Mouse (Mus musculus) right cerebral cortex, postnatal 36 days (tissue): ENCODE results near the gene Hist1h2bh.
A peak's percentile ranks its signal among the peaks of the same experiment; 100 is the strongest.

Experiments used
- DNase-seq, 2 experiments: peaks; one replicate each; pipeline ENCODE4 v3.0.0; 2022; ENCODE audit warnings: low spot score in 2 of 2, mixed read lengths in 1 of 2

Gene Hist1h2bh

DNA sequence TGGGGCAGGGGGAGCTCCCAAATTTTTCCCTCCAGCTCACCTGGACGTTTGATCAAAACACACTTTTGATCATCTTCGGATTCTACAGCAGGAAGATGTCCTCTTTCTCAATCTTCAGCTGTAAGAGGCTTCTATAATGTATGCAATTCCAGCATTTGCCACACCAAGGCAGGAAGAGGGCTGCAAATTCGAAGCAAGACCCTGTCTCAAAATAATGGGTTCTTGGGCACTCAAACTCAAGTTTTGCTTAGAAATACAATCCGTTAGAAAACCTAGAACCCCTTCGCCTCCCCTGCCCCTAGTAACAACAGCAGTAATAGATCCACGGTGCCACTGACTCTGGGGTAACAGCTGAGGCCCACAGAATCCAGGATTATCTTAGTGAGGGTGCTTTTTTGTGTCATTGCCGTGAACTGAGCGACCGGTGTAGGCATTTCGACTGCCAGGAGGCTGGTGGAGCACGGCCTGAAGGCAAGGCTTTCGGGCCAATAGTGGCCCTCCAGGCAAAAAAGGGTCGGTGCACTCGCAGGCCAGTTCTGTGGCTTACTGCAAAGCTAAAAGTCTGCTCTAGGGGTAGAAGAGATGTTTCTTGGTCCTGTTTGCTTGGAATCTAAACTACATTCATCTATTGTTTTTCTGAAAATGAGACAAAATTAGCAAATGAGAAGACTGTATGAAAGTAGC lies 37.4 kb downstream of the Hist1h2bh start:
- no peak for DNase-seq

DNA sequence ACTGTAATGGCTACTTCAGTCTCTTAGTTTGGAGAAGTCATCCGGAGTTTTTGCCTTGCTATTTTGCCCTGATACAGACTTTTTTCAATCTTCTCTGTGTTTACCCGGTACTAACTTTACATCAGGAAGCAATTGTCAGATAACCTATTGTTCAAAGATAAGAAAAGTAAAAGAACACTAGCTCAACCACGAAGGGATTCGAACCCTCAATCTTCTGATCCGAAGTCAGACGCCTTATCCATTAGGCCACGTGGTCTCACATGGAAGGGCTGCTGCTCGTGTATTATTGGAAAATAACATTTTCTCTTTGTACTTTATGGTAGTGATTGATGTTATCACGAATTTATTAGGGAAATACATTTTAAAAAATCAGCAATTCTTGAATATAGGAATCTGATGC lies 39.4 kb downstream of the Hist1h2bh start:
- peak in 1 of 2 experiments; percentile 29 for DNase-seq

DNA sequence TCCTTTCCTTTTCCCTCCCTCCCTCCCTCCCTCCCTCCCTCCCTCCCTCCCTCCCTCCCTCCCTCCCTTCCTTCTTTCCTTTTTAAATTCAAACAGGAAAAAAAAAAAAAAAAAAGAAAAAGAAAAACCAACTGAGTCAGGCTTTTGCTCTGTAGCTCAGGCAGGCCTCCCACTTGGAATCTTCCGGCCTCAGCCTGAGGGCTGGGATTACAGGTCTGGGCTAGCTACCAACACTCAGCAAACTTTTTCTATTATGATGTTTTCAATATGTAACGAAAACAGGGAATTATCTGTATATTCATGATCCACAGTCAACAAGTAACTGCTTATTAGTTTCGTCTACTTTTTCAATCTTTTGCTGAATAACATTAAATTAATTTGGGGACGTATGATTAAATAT lies 40.3 kb downstream of the Hist1h2bh start:
- no peak for DNase-seq

DNA sequence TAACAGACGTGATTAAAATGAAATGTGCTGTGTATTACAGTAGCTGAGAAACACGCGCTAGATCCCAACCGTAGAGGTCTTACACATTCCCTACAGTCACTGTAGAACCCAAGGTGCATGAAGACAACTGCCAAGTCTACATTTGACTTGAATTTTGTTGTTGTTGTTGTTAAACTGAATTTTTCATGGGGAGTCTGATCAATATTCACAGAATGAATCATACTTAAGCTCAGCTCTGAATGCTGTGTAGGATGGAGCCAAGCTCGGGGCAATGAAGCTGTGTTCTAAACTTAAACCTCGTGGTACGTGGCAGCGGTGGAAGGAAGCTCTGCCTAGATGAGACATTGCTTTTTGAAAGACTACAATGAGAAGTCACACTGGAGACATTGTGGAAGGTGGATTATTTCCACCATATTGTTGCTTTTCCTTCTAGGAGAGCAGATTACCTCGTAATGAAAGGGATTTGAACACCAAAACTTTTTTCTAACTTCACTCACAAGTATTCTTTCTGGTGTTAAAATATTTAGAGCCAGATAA lies 41.1 kb downstream of the Hist1h2bh start:
- DNase-seq, result no peak

DNA sequence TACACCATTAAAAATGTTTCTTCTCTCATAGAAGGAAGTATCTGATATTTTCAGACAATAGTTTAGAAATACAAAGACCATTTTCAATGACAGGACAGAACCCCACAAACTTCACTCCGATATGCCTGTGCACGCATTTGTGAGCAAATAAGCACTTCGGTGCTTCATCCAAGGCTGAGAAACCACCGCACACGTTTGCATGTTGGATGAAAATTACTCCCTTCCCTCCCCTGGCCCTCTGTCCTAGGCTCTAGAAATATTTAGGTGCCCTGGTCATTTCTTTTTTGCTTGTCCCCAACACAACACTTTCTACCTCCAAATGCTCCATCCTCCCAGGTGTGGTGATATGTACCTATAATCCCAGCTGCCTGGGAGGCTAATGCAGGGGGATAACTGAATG lies 41.7 kb downstream of the Hist1h2bh start:
- DNase-seq, result no peak

DNA sequence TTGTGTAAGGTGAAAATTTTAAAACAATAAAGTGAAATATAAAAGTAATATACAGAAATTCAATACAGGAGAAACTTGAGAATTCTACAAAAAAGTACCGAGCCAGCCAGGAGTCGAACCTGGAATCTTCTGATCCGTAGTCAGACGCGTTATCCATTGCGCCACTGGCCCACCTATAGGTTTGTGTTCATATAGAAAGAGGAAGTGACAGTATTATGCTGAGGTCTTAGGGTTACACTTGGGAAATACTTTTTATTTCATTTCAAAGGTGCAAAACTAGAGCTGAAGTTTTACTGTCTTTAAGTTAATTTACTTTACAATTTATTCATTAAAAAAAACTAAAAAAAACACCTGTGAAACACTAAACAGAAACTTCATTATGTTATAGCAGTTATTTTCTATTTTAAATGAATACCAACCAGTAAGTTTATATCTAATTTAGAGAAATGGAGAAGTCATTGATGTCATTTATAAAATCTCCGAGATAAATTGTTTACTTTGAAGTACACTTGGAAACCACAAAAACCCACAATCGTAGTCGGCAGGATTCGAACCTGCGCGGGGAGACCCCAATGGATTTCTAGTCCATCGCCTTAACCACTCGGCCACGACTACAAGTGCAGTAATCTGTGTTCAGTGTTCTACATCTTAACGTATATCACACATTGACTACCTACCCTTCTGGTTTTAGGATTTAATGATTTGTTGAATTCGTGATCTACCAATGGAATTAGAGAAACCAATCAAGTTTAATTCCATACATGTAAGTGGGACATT lies 42.6 kb downstream of the Hist1h2bh start:
- DNase-seq, result peak; percentile 69 to 77

DNA sequence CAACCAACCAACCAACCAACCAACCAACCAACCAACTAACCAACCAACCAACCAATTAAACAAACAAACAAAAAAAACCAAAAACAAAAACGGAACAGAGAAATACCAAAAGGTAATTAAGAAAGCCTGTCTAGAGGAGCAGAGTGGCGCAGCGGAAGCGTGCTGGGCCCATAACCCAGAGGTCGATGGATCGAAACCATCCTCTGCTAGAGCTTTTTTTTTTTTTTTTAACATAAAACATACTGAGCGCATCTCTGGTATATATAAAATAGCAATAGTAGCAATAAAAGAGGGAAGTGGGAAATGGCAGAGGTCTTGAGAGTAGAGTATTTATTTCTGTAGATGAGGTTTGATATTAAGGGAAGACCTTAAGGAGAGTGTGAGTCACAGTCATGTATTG lies 43.2 kb downstream of the Hist1h2bh start:
- DNase-seq, result no peak

DNA sequence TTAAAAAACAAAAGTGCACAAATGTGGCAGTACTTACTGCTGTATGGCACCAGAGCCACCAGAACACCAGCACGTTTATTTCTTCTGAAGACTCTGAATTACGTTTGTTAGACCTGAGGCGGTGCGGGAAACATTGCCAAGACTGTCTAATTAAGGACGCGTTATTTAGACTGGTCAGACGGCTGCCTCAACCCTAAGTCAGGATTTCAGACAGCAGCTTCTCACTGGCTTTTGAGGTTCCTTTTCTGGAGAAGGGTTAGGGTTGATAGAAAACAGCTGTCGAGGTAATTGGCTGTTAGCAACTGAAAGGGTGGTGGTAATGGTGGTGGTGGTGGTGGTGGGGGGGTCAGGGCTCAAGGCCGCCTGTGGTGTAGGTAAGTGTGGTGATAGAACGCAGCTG lies 44.5 kb downstream of the Hist1h2bh start:
- DNase-seq, result no peak

DNA sequence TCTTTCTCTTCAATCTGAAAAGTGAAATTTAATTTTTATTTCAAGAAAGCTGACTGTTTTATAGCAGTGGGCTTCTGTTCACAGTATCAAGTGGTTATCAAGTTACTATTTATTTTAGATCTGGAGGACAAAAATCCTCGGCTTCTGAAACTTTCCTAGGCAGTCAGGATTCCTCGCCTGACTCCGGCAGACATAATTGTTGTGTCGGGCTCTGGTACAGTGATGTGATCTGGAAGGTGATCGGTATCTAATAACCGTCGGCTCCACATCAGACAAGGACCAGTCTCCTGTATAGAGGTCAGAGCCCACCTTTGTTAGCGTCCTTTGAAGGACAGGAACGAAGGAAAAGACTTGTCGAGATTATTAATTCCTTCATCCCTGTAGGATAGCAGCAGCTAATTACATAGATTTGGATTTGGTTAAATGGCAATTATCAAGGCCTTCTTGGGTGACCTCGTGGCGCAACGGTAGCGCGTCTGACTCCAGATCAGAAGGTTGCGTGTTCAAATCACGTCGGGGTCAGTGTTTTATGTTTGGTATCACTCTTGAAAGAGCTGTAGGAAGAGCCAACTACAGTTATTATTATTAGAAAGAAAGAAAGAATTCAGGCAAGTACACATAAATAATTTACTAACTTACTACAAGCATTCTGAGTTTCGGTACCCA lies 45.4 kb downstream of the Hist1h2bh start:
- DNase-seq, result peak in 1 of 2 experiments; percentile 22

DNA sequence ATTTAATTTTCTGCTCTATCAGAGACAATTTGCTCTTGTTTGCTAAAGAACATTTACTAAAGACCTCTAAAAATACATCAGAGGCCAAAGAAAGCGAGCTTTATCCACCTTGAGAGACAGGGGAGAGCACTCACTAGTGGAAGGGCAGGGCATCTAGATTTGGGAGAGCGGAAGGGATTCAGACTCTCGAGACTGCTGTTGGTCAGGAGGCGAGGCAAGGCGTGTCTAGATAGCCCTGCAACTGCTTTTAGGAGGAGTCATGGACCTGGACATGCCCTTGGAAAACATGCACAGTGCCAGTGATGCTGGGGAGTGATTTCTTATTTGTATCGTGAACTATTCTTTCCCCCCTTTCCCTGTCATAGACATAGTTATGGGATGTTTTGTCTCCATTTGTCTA lies 47.7 kb downstream of the Hist1h2bh start:
- no peak for DNase-seq

DNA sequence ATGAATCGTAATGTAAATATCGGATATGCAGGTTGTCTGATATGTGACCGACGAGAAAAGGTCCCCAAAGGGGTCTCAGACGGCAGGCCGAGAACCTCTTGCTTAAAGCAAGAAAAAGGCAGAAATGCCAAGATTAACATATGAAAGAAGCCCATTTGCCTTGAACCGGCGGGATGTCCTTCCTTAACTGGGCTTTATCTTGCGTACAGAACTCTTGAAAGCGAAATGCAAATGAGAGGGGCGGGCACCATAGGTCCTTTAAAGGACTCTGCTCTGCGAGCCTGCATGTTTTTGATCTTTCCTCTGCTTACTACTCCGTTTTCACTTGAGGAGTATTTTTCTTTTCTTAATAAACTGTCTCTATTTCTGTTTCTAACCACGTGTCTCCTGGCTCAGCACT lies 51.2 kb downstream of the Hist1h2bh start:
- no peak for DNase-seq
